15 mouse cellular contexts compared by ENCODE assay signal in genomic region chr9:14203307-14203695, GRCm38 (mm10).
A peak's percentile ranks its signal among the peaks of the same experiment; 100 is the strongest.
DNase-seq lines count a peak whose midpoint lies in the region; ATAC-seq lines count a peak whose summit lies in the region.
"Had no signal": no experiment of that assay in that cellular context is flagged by ENCODE, and none has a peak within 500 bp of the region (broad histone marks: within the 10 kb centered on the region; RNA-seq: fewer than 3 reads in every experiment).

No protein-coding gene starts in this region.

- H3K4me3 ChIP-seq in hindbrain, embryonic 10.5 days, result no peak overlapping the region
- no peak overlapping the region for H3K4me3 ChIP-seq in hindbrain, embryonic 14.5 days (replicated peaks; ENCODE audit: low read length)
- no peak overlapping the region for H3K4me3 ChIP-seq in kidney, embryonic 15.5 days (replicated peaks)
- no peak overlapping the region for H3K4me3 ChIP-seq in limb, embryonic 12.5 days (replicated peaks)
- no peak overlapping the region for H3K4me3 ChIP-seq in stomach, embryonic 16.5 days (replicated peaks; ENCODE audit: low read length)
- H3K4me3 ChIP-seq: forebrain, embryonic 10.5 days; gastrocnemius, adult 2 months; midbrain, embryonic 13.5 days had no signal

- no peak overlapping the region for H3K4me2 ChIP-seq in hindbrain, embryonic 14.5 days (replicated peaks)
- no peak overlapping the region for H3K4me2 ChIP-seq in kidney, embryonic 15.5 days
- H3K4me2 ChIP-seq in limb, embryonic 12.5 days, result peak overlapping the region; percentile 13
- H3K4me2 ChIP-seq in stomach, embryonic 16.5 days (ENCODE audit: low read depth, low read length), result no peak overlapping the region
- H3K4me2 ChIP-seq: liver, embryonic 11.5 days; midbrain, embryonic 13.5 days had no signal

- WGBS in hindbrain, embryonic 10.5 days, result 93% methylated on average over 2 of the region's 2 CpGs
- WGBS in hindbrain, embryonic 14.5 days, result 79% methylated on average over 2 of the region's 2 CpGs
- 65% methylated on average over 2 of the region's 2 CpGs for WGBS in kidney, embryonic 15.5 days
- 32% methylated on average over 2 of the region's 2 CpGs for WGBS in limb, embryonic 12.5 days
- 55% methylated on average over 2 of the region's 2 CpGs for WGBS in stomach, embryonic 16.5 days

- H3K27ac ChIP-seq in hindbrain, embryonic 10.5 days, result no peak overlapping the region
- no peak overlapping the region for H3K27ac ChIP-seq in hindbrain, embryonic 14.5 days
- peak overlapping the region; percentile 59 for H3K27ac ChIP-seq in kidney, embryonic 15.5 days
- H3K27ac ChIP-seq in limb, embryonic 12.5 days, result peak overlapping the region; percentile 73
- peak overlapping the region; percentile 47; the same call in 1 of the 2 replicates for H3K27ac ChIP-seq in stomach, embryonic 16.5 days (ENCODE audit: low read length)
- H3K27ac ChIP-seq: forebrain, embryonic 10.5 days; gastrocnemius, adult 2 months; midbrain, embryonic 13.5 days had no signal

- DNase-seq in hindbrain, embryonic 10.5 days (ENCODE audit: low spot score), result peak; percentile 1
- no peak for DNase-seq in hindbrain, embryonic 14.5 days (ENCODE audit: low spot score)
- no peak for DNase-seq in kidney, adult 9 months
- no peak for DNase-seq in testis, postnatal 10 days (ENCODE audit: low spot score)
- DNase-seq: cerebellum, adult 11 months; lung, adult 18-20 months; thymus, postnatal 36 days had no signal

- no peaks in the 10 kb centered on the region for H3K9me3 ChIP-seq in hindbrain, embryonic 10.5 days
- H3K9me3 ChIP-seq in hindbrain, embryonic 14.5 days (ENCODE audit: control insufficient read depth, low read length), result no peaks in the 10 kb centered on the region
- H3K9me3 ChIP-seq in kidney, embryonic 15.5 days (replicated peaks), result no peaks in the 10 kb centered on the region
- H3K9me3 ChIP-seq in limb, embryonic 12.5 days, result no peaks in the 10 kb centered on the region
- H3K9me3 ChIP-seq in stomach, embryonic 16.5 days (replicated peaks; ENCODE audit: control insufficient read depth, low read length), result no peaks in the 10 kb centered on the region
- H3K9me3 ChIP-seq: forebrain, embryonic 10.5 days; G1E; midbrain, embryonic 13.5 days had no signal

- no peaks in the 10 kb centered on the region for H3K36me3 ChIP-seq in hindbrain, embryonic 10.5 days
- no peaks in the 10 kb centered on the region for H3K36me3 ChIP-seq in hindbrain, embryonic 14.5 days (replicated peaks; ENCODE audit: control insufficient read depth, insufficient read depth)
- H3K36me3 ChIP-seq in kidney, embryonic 15.5 days, result no peaks in the 10 kb centered on the region
- no peaks in the 10 kb centered on the region for H3K36me3 ChIP-seq in limb, embryonic 12.5 days
- H3K36me3 ChIP-seq in stomach, embryonic 16.5 days (ENCODE audit: control insufficient read depth, insufficient read depth, low read length), result no peaks in the 10 kb centered on the region
- H3K36me3 ChIP-seq: forebrain, embryonic 10.5 days; G1E; midbrain, embryonic 13.5 days had no signal

- H3K27me3 ChIP-seq in hindbrain, embryonic 10.5 days (ENCODE audit: insufficient read depth, poor library complexity, severe bottlenecking), result no peaks in the 10 kb centered on the region
- H3K27me3 ChIP-seq in hindbrain, embryonic 14.5 days (ENCODE audit: control insufficient read depth, insufficient read depth, low read length), result no peaks in the 10 kb centered on the region
- no peaks in the 10 kb centered on the region for H3K27me3 ChIP-seq in kidney, embryonic 15.5 days
- H3K27me3 ChIP-seq in limb, embryonic 12.5 days, result no peaks in the 10 kb centered on the region
- H3K27me3 ChIP-seq in stomach, embryonic 16.5 days (ENCODE audit: control insufficient read depth, insufficient read depth, low read length), result no peaks in the 10 kb centered on the region
- H3K27me3 ChIP-seq: midbrain, embryonic 13.5 days had no signal

- no peaks in the 10 kb centered on the region for H3K4me1 ChIP-seq in hindbrain, embryonic 10.5 days (replicated peaks)
- no peaks in the 10 kb centered on the region; the same call in 1 of the 2 replicates for H3K4me1 ChIP-seq in hindbrain, embryonic 14.5 days (replicated peaks; ENCODE audit: control insufficient read depth, insufficient read depth, low read length)
- H3K4me1 ChIP-seq in kidney, embryonic 15.5 days, result peaks cover 43% of the 10 kb centered on the region
- peaks cover 45% of the 10 kb centered on the region for H3K4me1 ChIP-seq in limb, embryonic 12.5 days (replicated peaks)
- peaks cover 39% of the 10 kb centered on the region for H3K4me1 ChIP-seq in stomach, embryonic 16.5 days (ENCODE audit: control insufficient read depth, insufficient read depth, low read length)
- H3K4me1 ChIP-seq: forebrain, embryonic 10.5 days; midbrain, embryonic 13.5 days had no signal

- H3K9ac ChIP-seq in hindbrain, embryonic 14.5 days, result no peak overlapping the region
- H3K9ac ChIP-seq in kidney, embryonic 15.5 days, result no peak overlapping the region
- H3K9ac ChIP-seq in limb, embryonic 12.5 days (replicated peaks), result no peak overlapping the region
- no peak overlapping the region for H3K9ac ChIP-seq in stomach, embryonic 16.5 days (ENCODE audit: low read length)
- H3K9ac ChIP-seq: midbrain, embryonic 13.5 days had no signal

- no peak for ATAC-seq in hindbrain, embryonic 14.5 days (ENCODE audit: low FRiP score)
- ATAC-seq in kidney, embryonic 15.5 days (replicated peaks; ENCODE audit: low FRiP score), result no peak
- peak; percentile 32; the same call in 1 of the 2 replicates for ATAC-seq in limb, embryonic 12.5 days (ENCODE audit: insufficient number of reproducible peaks, insufficient read depth, low FRiP score, low TSS enrichment, low read depth)
- ATAC-seq in stomach, embryonic 16.5 days (ENCODE audit: insufficient read depth, low FRiP score), result no peak
- ATAC-seq: midbrain, embryonic 13.5 days had no signal

Comparison
In these comparisons a context has a peak if more than half of its experiments do, and no peak if none do; other contexts are left out.
1. H3K27ac ChIP-seq: peak in kidney, embryonic 15.5 days (single experiment), limb, embryonic 12.5 days (single experiment) and stomach, embryonic 16.5 days (single experiment); none in hindbrain, embryonic 10.5 days (single experiment) and hindbrain, embryonic 14.5 days (single experiment).